Mouse (Mus musculus): ENCODE results near the gene Ttc28.

DNA sequence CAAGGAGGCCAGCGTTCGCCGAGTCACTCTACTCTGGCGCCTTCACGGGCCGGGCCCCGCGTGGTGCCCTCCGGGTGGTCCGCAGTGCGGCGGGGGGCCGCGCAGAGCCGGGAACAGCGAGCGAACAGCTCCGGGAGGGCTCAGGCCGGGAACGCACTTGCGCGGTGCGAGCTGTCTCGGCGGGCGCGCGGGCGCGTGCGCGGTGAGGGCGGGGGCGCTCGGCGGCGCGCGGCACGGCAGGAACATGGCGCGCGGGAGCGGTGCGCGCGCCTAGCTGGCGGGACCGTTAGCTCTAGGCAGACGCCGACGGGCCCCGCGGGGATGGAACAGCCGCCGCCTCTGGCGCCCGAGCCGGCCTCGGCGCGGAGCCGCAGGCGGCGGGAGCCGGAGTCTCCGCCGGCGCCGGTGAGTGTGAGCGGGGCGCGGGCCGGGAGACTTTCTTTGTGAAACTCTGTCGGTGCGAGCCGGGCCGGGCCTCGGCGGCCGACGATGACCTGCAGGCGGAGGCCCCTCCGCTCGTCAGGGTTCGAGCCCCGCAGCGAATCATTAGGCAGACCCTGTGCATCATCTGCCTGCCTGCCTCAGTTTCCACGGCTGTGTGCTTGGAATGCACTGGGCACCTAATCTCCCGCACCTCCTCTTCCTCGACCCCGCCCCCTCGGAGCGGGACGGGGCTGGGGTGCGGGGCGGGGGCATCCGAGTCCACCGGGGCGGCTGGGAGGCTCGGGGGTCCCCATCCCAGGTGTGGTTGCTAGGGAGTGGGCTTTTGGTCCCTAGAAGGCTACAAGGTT is at the start of gene Ttc28:
- no peak for TF ChIP-seq EP300 (IDR thresholded peaks at IDR 0.05)
- no peak for TF ChIP-seq CTCF (IDR thresholded peaks at IDR 0.05)

Measured in lung, postnatal 0 days (tissue).